Mouse (Mus musculus): ENCODE results near the gene Bicc1. TPM values are rescaled to one million over a fixed set of nuclear protein-coding genes. Genes with fewer than 3 reads are reported as not detected.
A peak's percentile ranks its signal among the peaks of the same experiment; 100 is the strongest.

Gene Bicc1
- total RNA-seq, 1 experiment: 1.8 TPM

DNA sequence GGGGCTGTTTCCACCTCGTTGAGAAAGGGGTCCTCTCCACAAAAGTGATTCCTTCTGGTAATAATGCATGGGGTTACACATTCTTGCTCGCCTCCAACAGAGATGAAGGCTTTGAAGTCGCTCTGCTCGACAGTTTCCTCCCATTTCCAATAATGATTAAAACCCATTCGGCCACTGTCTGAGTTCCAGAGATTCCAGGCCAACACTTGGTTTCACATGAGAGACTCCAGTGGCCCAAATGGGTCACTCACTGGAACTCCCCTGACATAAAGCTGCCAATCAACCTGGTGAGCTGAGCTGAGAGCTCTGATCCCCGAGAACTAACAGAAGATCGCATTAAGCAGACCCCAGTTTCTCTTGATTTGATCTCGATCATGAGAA, 31.6 kb downstream of the Bicc1 start:
- no peak for TF ChIP-seq CHD2 (IDR thresholded peaks at IDR 0.05; ENCODE audit: low read depth, low read length)
- no peak for TF ChIP-seq MAFK (IDR thresholded peaks at IDR 0.05; ENCODE audit: insufficient read depth, low read depth, low read length)
- TF ChIP-seq ZC3H11A (IDR thresholded peaks at IDR 0.05; ENCODE audit: borderline replicate concordance, low read depth, low read length): no peak
- TF ChIP-seq HCFC1 (IDR thresholded peaks at IDR 0.05; ENCODE audit: borderline replicate concordance, insufficient read depth, low read length): no peak
- no peak for TF ChIP-seq ZNF384 (IDR thresholded peaks at IDR 0.05; ENCODE audit: low read depth, low read length)
- no peaks in the 10 kb centered on the region for H3K9me3 ChIP-seq (ENCODE audit: control insufficient read depth, insufficient read depth, low read depth, low read length)
- H3K27ac ChIP-seq (ENCODE audit: insufficient read depth, low read depth, low read length, poor library complexity, severe bottlenecking): no peak overlapping the region
- no peaks in the 10 kb centered on the region for H3K36me3 ChIP-seq (ENCODE audit: control insufficient read depth, insufficient read depth, low read length, poor library complexity, severe bottlenecking)
- no peak overlapping the region for H3K4me3 ChIP-seq (ENCODE audit: insufficient read depth in 1 of 2, low read depth in 1 of 2, low read length in 2 of 2, poor library complexity in 1 of 2, severe bottlenecking in 1 of 2)
- H3K4me1 ChIP-seq (ENCODE audit: control insufficient read depth in 2 of 2, insufficient read depth in 2 of 2, low read length in 2 of 2, poor library complexity in 1 of 2): peaks cover 0 to 2% of the 10 kb centered on the region in 2 experiments; a peak in 1 of 4 replicates
- no peak for DNase-seq (ENCODE audit: low read depth, low spot score)
- in situ Hi-C loops (cut with MboI; ENCODE audit: low sequenced_read_pairs in 2 of 2, unreplicated experiment in 2 of 2): no loop called here
- H3K9ac ChIP-seq (ENCODE audit: insufficient read depth, low read depth, low read length, poor library complexity, severe bottlenecking): no peak overlapping the region

GRCm38 (mm10) chr10:71127278-71127950, 32.1 kb downstream of the Bicc1 start:
- Histone ChIP-seq H3K9me3 (ENCODE audit: control insufficient read depth, insufficient read depth, low read depth, low read length) (no peaks in the 10 kb centered on the region), H3K36me3 (ENCODE audit: control insufficient read depth, insufficient read depth, low read length, poor library complexity, severe bottlenecking) (no peaks in the 10 kb centered on the region), H3K4me1 (ENCODE audit: control insufficient read depth in 2 of 2, insufficient read depth in 2 of 2, low read length in 2 of 2, poor library complexity in 1 of 2) (peaks cover 0 to 2% of the 10 kb centered on the region in 2 experiments; a peak in 1 of 4 replicates), H3K9ac (ENCODE audit: insufficient read depth, low read depth, low read length, poor library complexity, severe bottlenecking) (no peak overlapping the region), H3K4me3 (ENCODE audit: insufficient read depth in 1 of 2, low read depth in 1 of 2, low read length in 2 of 2, poor library complexity in 1 of 2, severe bottlenecking in 1 of 2) (no peak overlapping the region), H3K27ac (ENCODE audit: insufficient read depth, low read depth, low read length, poor library complexity, severe bottlenecking) (no peak overlapping the region)
- DNase-seq (ENCODE audit: low read depth, low spot score): no peak
- TF ChIP-seq ZC3H11A (IDR thresholded peaks at IDR 0.05; ENCODE audit: borderline replicate concordance, low read depth, low read length): no peak
- no peak for TF ChIP-seq HCFC1 (IDR thresholded peaks at IDR 0.05; ENCODE audit: borderline replicate concordance, insufficient read depth, low read length)
- no peak for TF ChIP-seq CHD2 (IDR thresholded peaks at IDR 0.05; ENCODE audit: low read depth, low read length)
- TF ChIP-seq MAFK (IDR thresholded peaks at IDR 0.05; ENCODE audit: insufficient read depth, low read depth, low read length): no peak
- no peak for TF ChIP-seq ZNF384 (IDR thresholded peaks at IDR 0.05; ENCODE audit: low read depth, low read length)
- in situ Hi-C loops (cut with MboI; ENCODE audit: low sequenced_read_pairs in 2 of 2, unreplicated experiment in 2 of 2): no loop called here

GRCm38 (mm10) chr10:71123974-71124373, 35.5 kb downstream of the Bicc1 start:
- Histone ChIP-seq H3K27ac (ENCODE audit: insufficient read depth, low read depth, low read length, poor library complexity, severe bottlenecking) (no peak overlapping the region), H3K4me1 (ENCODE audit: control insufficient read depth in 2 of 2, insufficient read depth in 2 of 2, low read length in 2 of 2, poor library complexity in 1 of 2) (no peaks in the 10 kb centered on the region), H3K9ac (ENCODE audit: insufficient read depth, low read depth, low read length, poor library complexity, severe bottlenecking) (no peak overlapping the region), H3K4me3 (ENCODE audit: insufficient read depth in 1 of 2, low read depth in 1 of 2, low read length in 2 of 2, poor library complexity in 1 of 2, severe bottlenecking in 1 of 2) (no peak overlapping the region), H3K9me3 (ENCODE audit: control insufficient read depth, insufficient read depth, low read depth, low read length) (no peaks in the 10 kb centered on the region), H3K36me3 (ENCODE audit: control insufficient read depth, insufficient read depth, low read length, poor library complexity, severe bottlenecking) (no peaks in the 10 kb centered on the region)
- TF ChIP-seq MAFK (IDR thresholded peaks at IDR 0.05; ENCODE audit: insufficient read depth, low read depth, low read length) (no peak), CHD2 (IDR thresholded peaks at IDR 0.05; ENCODE audit: low read depth, low read length) (no peak), ZC3H11A (IDR thresholded peaks at IDR 0.05; ENCODE audit: borderline replicate concordance, low read depth, low read length) (no peak), ZNF384 (IDR thresholded peaks at IDR 0.05; ENCODE audit: low read depth, low read length) (no peak), HCFC1 (IDR thresholded peaks at IDR 0.05; ENCODE audit: borderline replicate concordance, insufficient read depth, low read length) (no peak)
- in situ Hi-C loops (cut with MboI; ENCODE audit: low sequenced_read_pairs in 2 of 2, unreplicated experiment in 2 of 2): no loop called here
- DNase-seq (ENCODE audit: low read depth, low spot score): peak; percentile 13

GRCm38 (mm10) chr10:71123395-71123794, 36.1 kb downstream of the Bicc1 start:
- H3K9ac ChIP-seq (ENCODE audit: insufficient read depth, low read depth, low read length, poor library complexity, severe bottlenecking): no peak overlapping the region
- H3K36me3 ChIP-seq (ENCODE audit: control insufficient read depth, insufficient read depth, low read length, poor library complexity, severe bottlenecking): no peaks in the 10 kb centered on the region
- in situ Hi-C loops (cut with MboI; ENCODE audit: low sequenced_read_pairs in 2 of 2, unreplicated experiment in 2 of 2): no loop called here
- DNase-seq (ENCODE audit: low read depth, low spot score): no peak
- H3K4me1 ChIP-seq (ENCODE audit: control insufficient read depth in 2 of 2, insufficient read depth in 2 of 2, low read length in 2 of 2, poor library complexity in 1 of 2): no peaks in the 10 kb centered on the region
- no peak overlapping the region for H3K27ac ChIP-seq (ENCODE audit: insufficient read depth, low read depth, low read length, poor library complexity, severe bottlenecking)
- TF ChIP-seq ZC3H11A (IDR thresholded peaks at IDR 0.05; ENCODE audit: borderline replicate concordance, low read depth, low read length) (no peak), MAFK (IDR thresholded peaks at IDR 0.05; ENCODE audit: insufficient read depth, low read depth, low read length) (no peak), CHD2 (IDR thresholded peaks at IDR 0.05; ENCODE audit: low read depth, low read length) (no peak), HCFC1 (IDR thresholded peaks at IDR 0.05; ENCODE audit: borderline replicate concordance, insufficient read depth, low read length) (no peak), ZNF384 (IDR thresholded peaks at IDR 0.05; ENCODE audit: low read depth, low read length) (no peak)
- no peaks in the 10 kb centered on the region for H3K9me3 ChIP-seq (ENCODE audit: control insufficient read depth, insufficient read depth, low read depth, low read length)
- no peak overlapping the region for H3K4me3 ChIP-seq (ENCODE audit: insufficient read depth in 1 of 2, low read depth in 1 of 2, low read length in 2 of 2, poor library complexity in 1 of 2, severe bottlenecking in 1 of 2)

All from ES-E14 (cell line).